Mouse (Mus musculus): Measurements from ENCODE around the gene Edf1. TPM values are rescaled to one million over a fixed set of nuclear protein-coding genes. Genes with fewer than 3 reads are reported as not detected.

The Edf1 gene
- polyA plus RNA-seq, 1 experiment from 2014 or later: 374 TPM

DNA sequence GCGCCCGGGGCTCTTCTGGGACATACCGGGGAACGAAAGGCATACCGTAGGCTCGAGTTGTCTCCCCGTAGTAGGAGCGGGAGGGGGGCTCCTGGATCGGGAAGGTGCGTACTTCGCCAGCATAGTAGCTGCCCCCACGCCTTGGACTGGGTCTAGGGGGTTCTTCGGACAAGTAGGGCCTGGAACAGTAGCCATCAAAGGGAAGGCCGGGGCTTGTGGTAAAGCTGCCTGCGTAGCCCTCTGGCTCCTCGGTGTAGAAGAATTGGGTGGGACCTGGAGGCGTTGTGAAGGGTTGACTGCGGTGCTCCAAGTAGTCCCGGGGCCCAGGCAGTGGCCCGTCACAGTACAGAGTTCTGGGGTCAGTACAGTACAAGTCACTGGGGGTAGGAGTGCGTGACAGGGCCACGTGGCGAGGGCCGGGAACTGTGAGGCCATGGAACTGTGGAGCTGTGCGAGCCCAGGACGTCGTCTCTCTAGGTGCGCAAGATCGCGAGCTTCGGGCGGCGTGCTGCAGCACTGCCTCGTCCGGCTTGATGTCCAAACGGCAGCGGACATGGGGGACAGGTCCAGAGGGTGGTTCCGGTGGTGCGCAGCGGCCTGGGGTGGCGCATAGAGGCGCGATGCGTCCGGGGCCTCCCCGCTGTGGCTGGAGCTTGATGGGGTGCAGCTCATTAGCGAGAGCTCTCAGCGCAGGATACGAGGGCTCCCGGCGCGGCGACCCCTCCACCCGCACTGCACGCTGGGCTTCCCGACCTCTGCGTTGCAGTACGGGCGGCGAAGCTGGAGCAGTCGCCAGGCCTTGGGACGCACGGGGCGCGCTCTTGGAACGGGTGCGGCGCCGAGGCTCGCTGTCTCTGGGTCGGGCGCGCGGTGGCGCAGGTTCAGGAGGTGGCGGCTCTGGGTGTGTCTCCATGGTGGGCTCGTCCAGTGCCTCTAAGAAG lies 21.4 kb downstream of the Edf1 start:
- Histone ChIP-seq H3K9me3 (replicated peaks; ENCODE audit: control insufficient read depth, low read length, poor library complexity, severe bottlenecking) (no peaks in the 10 kb centered on the region), H3K9ac (ENCODE audit: low read depth, low read length) (no peak overlapping the region), H3K4me2 (ENCODE audit: low read length) (peak overlapping the region; percentile 8; the same call in 1 of the 2 replicates), H3K27ac (ENCODE audit: low read length) (no peak overlapping the region), H3K36me3 (ENCODE audit: control insufficient read depth, insufficient read depth, low read length) (peaks cover 18% of the 10 kb centered on the region; the same call in 1 of the 2 replicates), H3K4me3 (ENCODE audit: low read depth, low read length) (peak overlapping the region; percentile 3), H3K27me3 (ENCODE audit: control insufficient read depth, insufficient read depth, low read depth, low read length) (peaks cover 49% of the 10 kb centered on the region), H3K4me1 (ENCODE audit: control insufficient read depth, insufficient read depth, low read length) (peaks cover 52% of the 10 kb centered on the region)
- WGBS: 12% methylated on average over 75 of the region's 77 CpGs
- ATAC-seq: no peak

DNA sequence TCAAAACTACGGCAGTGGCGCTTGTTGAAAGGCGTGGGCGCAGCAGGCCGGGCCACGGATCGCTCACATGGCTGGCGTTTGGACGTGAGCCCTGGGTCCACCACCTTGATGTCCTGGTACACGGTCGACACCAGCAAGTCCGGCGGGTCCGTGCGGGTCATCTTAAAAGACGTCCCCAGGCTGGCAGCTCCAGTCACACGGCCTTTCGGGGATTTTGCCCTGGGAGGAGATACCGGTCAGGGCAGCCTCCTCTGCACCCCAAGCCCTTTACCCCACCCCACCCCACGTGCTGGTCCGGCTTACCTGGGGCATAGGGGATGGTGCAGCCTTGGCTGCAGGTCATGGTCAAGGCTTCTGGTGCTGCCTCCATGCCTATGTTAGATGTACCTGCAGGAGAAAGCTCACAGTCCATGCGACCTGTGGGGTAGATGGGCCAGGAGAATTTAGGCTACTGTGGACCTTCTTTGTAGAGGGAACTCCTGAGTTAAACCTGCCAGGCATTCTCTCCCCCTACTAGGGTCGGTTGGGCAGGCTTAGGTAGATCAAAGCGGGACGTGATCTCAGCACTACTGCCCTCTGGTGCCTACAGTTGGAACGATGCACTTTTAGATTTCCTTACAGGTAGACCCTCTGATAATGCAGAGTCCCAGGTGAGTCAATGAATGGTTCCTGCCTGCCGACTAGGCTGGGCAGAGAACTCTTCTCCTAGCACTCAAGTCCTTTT lies 22.3 kb downstream of the Edf1 start:
- H3K4me1 ChIP-seq (ENCODE audit: control insufficient read depth, insufficient read depth, low read length): peaks cover 50% of the 10 kb centered on the region
- H3K4me3 ChIP-seq (ENCODE audit: low read depth, low read length): peak overlapping the region; percentile 3
- 14% methylated on average over 27 of the region's 27 CpGs for WGBS
- H3K27ac ChIP-seq (ENCODE audit: low read length): no peak overlapping the region
- H3K36me3 ChIP-seq (ENCODE audit: control insufficient read depth, insufficient read depth, low read length): peaks cover 21% of the 10 kb centered on the region; the same call in 1 of the 2 replicates
- H3K4me2 ChIP-seq (ENCODE audit: low read length): peak overlapping the region; percentile 70; the same call in 1 of the 2 replicates
- H3K9me3 ChIP-seq (replicated peaks; ENCODE audit: control insufficient read depth, low read length, poor library complexity, severe bottlenecking): no peaks in the 10 kb centered on the region
- no peak for ATAC-seq
- H3K9ac ChIP-seq (ENCODE audit: low read depth, low read length): no peak overlapping the region
- H3K27me3 ChIP-seq (ENCODE audit: control insufficient read depth, insufficient read depth, low read depth, low read length): peaks cover 49% of the 10 kb centered on the region

DNA sequence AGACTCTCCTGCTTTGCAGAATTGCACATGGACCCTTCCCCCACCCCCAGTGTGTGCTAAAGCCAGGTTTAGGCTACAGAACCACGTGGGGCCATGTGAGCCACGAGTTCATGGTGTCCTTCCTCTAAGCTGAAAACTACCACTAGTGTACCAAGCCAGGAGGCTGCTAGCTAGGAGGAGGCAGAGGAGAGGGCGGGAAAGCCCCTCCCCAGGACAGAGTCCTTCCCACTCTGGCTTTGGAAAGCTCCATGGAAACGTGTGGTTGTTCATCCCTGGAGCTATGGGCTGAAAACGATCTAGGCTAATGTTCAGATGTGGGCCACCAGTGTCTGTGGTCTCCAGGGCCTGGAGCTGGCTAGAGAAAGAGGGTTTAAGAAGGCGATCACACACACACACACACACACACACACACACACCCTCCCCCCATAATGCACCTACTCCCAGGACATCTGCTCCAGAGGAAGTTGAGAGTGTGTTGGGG lies 23.0 kb downstream of the Edf1 start:
- Histone ChIP-seq H3K9me3 (replicated peaks; ENCODE audit: control insufficient read depth, low read length, poor library complexity, severe bottlenecking) (no peaks in the 10 kb centered on the region), H3K27ac (ENCODE audit: low read length) (no peak overlapping the region), H3K4me3 (ENCODE audit: low read depth, low read length) (peak overlapping the region; percentile 53), H3K36me3 (ENCODE audit: control insufficient read depth, insufficient read depth, low read length) (peaks cover 27% of the 10 kb centered on the region; the same call in 1 of the 2 replicates), H3K9ac (ENCODE audit: low read depth, low read length) (peak overlapping the region; percentile 78), H3K27me3 (ENCODE audit: control insufficient read depth, insufficient read depth, low read depth, low read length) (peaks cover 49% of the 10 kb centered on the region), H3K4me1 (ENCODE audit: control insufficient read depth, insufficient read depth, low read length) (peaks cover 45% of the 10 kb centered on the region), H3K4me2 (ENCODE audit: low read length) (peak overlapping the region; percentile 70)
- ATAC-seq: no peak
- WGBS: 38% methylated on average over 6 of the region's 6 CpGs

DNA sequence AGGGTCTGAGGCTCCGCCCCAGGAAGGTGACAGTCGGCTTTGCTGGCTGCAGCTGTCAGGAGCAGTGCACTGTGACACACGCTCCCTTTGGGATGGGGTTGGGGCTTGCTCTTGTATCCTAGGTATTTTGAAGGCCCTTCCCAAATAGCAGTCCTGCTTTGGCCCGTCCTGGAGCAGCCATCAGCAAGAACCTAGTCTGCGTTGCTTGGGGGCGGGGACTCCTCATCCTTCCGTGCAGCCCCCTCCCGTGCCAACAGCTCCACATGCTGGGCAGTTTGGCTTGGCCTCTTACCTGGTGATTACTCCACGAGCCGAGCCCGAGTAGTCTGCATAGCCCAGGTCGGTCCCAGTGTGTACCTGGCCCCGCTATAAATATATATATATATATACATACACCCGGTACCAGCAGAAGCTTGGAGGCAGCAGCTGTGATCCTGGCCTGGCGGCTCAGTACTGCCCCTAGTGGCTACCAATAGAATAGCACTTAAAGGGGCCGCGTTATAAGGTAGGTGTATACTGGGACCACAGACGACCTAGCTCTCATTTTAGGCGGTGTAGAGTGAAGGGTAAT lies 23.7 kb downstream of the Edf1 start, which contains the start of gene Ajm1:
Ajm1 (minus strand) TSS at position 464 of the 571 bp plus-strand sequence.
- Histone ChIP-seq H3K4me1 (ENCODE audit: control insufficient read depth, insufficient read depth, low read length) (peaks cover 42% of the 10 kb centered on the region), H3K4me3 (ENCODE audit: low read depth, low read length) (peak within 1 kb of the TSS; percentile 53), H3K9ac (ENCODE audit: low read depth, low read length) (peak within 1 kb of the TSS; percentile 78), H3K9me3 (replicated peaks; ENCODE audit: control insufficient read depth, low read length, poor library complexity, severe bottlenecking) (no peaks in the 10 kb centered on the region), H3K27me3 (ENCODE audit: control insufficient read depth, insufficient read depth, low read depth, low read length) (peaks cover 44% of the 10 kb centered on the region), H3K27ac (ENCODE audit: low read length) (peak within 1 kb of the TSS; percentile 32; the same call in 1 of the 2 replicates), H3K36me3 (ENCODE audit: control insufficient read depth, insufficient read depth, low read length) (peaks cover 27% of the 10 kb centered on the region; the same call in 1 of the 2 replicates), H3K4me2 (ENCODE audit: low read length) (peak within 1 kb of the TSS; percentile 70)
- peak; percentile 82 for ATAC-seq
- WGBS: 6% methylated on average over 19 of the region's 19 CpGs

DNA sequence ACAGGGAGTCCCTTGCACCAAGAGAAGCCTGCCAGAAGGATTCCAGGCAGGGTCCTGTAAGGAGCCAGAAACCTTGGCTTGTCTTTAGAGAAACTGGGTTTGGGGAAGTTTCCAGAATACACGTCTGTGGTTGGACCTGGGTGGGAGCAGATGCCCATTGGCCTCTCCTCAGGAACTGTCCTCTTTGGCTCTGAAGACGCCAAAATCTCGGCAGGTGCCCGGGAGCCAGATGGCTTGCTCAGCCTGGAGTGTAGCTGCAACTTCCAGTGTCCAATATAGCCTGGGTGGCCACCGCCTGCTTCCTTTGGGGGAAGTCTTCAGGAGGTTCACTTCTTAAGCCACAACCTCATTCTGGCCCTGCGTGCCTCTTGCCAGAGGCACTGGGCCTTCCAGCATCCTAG lies 24.3 kb downstream of the Edf1 start:
- Histone ChIP-seq H3K9ac (ENCODE audit: low read depth, low read length) (peak overlapping the region; percentile 78; the same call in 1 of the 2 replicates), H3K36me3 (ENCODE audit: control insufficient read depth, insufficient read depth, low read length) (peaks cover 30% of the 10 kb centered on the region; the same call in 1 of the 2 replicates), H3K27ac (ENCODE audit: low read length) (peak overlapping the region; percentile 32; the same call in 1 of the 2 replicates), H3K4me2 (ENCODE audit: low read length) (peak overlapping the region; percentile 70), H3K9me3 (replicated peaks; ENCODE audit: control insufficient read depth, low read length, poor library complexity, severe bottlenecking) (no peaks in the 10 kb centered on the region), H3K4me1 (ENCODE audit: control insufficient read depth, insufficient read depth, low read length) (peaks cover 42% of the 10 kb centered on the region), H3K4me3 (ENCODE audit: low read depth, low read length) (peak overlapping the region; percentile 53), H3K27me3 (ENCODE audit: control insufficient read depth, insufficient read depth, low read depth, low read length) (peaks cover 38% of the 10 kb centered on the region)
- WGBS: 29% methylated on average over 6 of the region's 6 CpGs
- ATAC-seq: peak; percentile 8

DNA sequence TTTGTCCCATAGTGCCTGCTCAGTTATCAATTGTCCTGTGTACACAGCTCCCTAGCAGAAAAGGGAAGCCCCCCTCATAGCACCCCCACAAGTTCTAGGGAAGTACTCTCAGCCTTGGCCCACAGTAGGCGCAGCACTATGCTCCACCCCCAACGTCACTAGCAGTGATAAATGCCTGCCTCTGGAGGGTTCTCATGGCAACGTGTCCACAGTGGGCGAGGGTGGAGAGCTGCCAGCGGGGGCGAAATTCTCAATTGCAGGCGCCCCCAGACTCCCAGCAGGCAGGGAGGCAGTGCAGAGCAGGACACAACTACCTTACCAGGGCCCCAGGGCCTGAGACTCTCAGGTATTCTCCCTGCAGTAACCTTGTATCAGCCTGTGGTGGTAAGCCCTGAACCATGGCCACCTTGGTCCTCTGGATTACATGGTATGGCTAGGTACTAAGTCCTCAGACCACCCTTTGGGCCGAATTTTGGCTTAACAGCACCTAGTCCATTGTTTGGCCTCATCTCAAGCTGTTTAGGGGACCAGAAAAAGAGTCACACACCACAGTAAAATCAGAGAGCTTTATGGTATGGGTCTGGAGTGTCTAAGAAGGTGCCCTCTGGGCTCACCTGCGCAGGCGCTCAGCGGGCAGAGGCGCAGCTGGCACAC lies 24.9 kb downstream of the Edf1 start:
- Histone ChIP-seq H3K4me1 (ENCODE audit: control insufficient read depth, insufficient read depth, low read length) (peaks cover 37% of the 10 kb centered on the region), H3K9me3 (replicated peaks; ENCODE audit: control insufficient read depth, low read length, poor library complexity, severe bottlenecking) (no peaks in the 10 kb centered on the region), H3K27ac (ENCODE audit: low read length) (0 out of 2 replicates have a peak overlapping the region, but pooled peaks have one; percentile 22), H3K36me3 (ENCODE audit: control insufficient read depth, insufficient read depth, low read length) (peaks cover 26% of the 10 kb centered on the region; the same call in 1 of the 2 replicates), H3K27me3 (ENCODE audit: control insufficient read depth, insufficient read depth, low read depth, low read length) (peaks cover 31% of the 10 kb centered on the region), H3K9ac (ENCODE audit: low read depth, low read length) (no peak overlapping the region), H3K4me2 (ENCODE audit: low read length) (0 out of 2 replicates have a peak overlapping the region, but pooled peaks have one; percentile 23), H3K4me3 (ENCODE audit: low read depth, low read length) (no peak overlapping the region)
- peak; percentile 44 for ATAC-seq
- 50% methylated on average over 12 of the region's 12 CpGs for WGBS

DNA sequence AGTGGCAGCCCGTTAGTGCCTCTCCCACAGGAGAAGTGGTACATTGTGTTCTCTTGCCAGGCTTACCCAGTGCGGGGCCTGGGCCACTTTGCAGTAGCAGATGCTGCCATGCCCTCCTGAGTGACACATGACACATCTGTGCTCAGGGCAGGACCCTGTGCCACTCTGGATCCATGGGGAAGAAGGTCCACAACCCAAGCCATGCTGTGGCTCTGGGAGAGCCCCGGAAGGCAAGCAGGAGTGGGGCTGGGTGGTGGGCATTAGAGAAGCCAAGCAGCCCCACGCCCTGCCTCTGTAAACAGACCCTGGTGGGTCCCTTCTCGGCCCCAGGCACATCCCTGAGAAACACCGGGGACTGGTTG lies 25.5 kb downstream of the Edf1 start:
- Histone ChIP-seq H3K27me3 (ENCODE audit: control insufficient read depth, insufficient read depth, low read depth, low read length) (peaks cover 26% of the 10 kb centered on the region), H3K4me1 (ENCODE audit: control insufficient read depth, insufficient read depth, low read length) (peaks cover 32% of the 10 kb centered on the region), H3K9ac (ENCODE audit: low read depth, low read length) (no peak overlapping the region), H3K4me2 (ENCODE audit: low read length) (no peak overlapping the region), H3K27ac (ENCODE audit: low read length) (no peak overlapping the region), H3K36me3 (ENCODE audit: control insufficient read depth, insufficient read depth, low read length) (peaks cover 22% of the 10 kb centered on the region; the same call in 1 of the 2 replicates), H3K4me3 (ENCODE audit: low read depth, low read length) (no peak overlapping the region), H3K9me3 (replicated peaks; ENCODE audit: control insufficient read depth, low read length, poor library complexity, severe bottlenecking) (no peaks in the 10 kb centered on the region)
- 81% methylated on average over 6 of the region's 6 CpGs for WGBS
- no peak for ATAC-seq

DNA sequence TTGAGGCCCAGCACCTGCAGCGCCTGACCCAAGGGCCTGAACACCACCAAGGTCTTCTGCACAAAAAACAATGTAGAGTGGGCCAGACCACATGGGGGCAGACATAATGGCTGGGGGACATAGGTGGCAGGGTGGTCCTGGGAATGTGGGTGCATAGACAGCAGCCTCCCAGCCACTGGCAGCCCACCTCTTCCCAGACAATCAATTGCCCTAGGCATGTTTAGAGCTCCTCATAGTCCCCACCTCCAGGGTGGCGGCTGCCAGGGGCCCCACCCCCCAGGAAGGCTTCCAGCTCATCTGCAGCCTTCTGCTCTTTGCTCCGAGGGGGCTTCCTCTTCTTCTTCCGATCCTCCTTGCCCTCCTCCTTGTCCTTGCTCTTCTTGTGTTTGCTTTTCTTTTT lies 25.9 kb downstream of the Edf1 start:
- H3K36me3 ChIP-seq (ENCODE audit: control insufficient read depth, insufficient read depth, low read length): peaks cover 21% of the 10 kb centered on the region; the same call in 1 of the 2 replicates
- H3K27ac ChIP-seq (ENCODE audit: low read length): no peak overlapping the region
- no peak for ATAC-seq
- no peak overlapping the region for H3K4me2 ChIP-seq (ENCODE audit: low read length)
- no peak overlapping the region for H3K9ac ChIP-seq (ENCODE audit: low read depth, low read length)
- peaks cover 30% of the 10 kb centered on the region for H3K4me1 ChIP-seq (ENCODE audit: control insufficient read depth, insufficient read depth, low read length)
- WGBS: 71% methylated on average over 4 of the region's 4 CpGs
- H3K4me3 ChIP-seq (ENCODE audit: low read depth, low read length): no peak overlapping the region
- H3K9me3 ChIP-seq (replicated peaks; ENCODE audit: control insufficient read depth, low read length, poor library complexity, severe bottlenecking): no peaks in the 10 kb centered on the region
- peaks cover 22% of the 10 kb centered on the region for H3K27me3 ChIP-seq (ENCODE audit: control insufficient read depth, insufficient read depth, low read depth, low read length)

All from midbrain, embryonic 16.5 days (tissue).